Mouse (Mus musculus) thymus, postnatal 10 days (tissue): ENCODE data around the gene Heca.
"Not testable (repeated sequence)": the region's sequence is repeated elsewhere in the genome, so short reads cannot be mapped to it uniquely, and the experiment has no call there.

Experiments
- DNase-seq, 2 experiments: peaks; one replicate each; pipeline ENCODE4 v3.0.0; 2021; ENCODE audit warnings: low spot score in 2 of 2

The Heca gene

DNA sequence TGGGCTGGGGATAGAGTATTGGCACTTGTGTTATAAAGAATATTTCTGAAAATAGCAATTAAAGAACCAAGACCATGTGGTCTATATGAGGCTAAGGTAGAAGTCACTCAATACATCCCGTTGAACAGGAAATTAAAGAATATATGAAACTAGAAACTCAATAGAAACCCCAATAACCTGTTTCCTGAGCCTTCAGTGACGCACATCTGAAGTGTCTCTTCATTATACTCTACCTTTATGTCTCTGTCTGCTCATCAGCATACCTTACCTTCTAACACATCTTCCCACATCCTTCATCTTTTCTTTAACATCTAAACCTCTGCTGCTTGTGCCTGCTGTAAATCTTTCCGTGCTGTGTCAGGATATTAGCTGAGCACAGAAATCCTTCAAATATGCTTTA lies 67.8 kb downstream of the Heca start:
- no peak for DNase-seq

DNA sequence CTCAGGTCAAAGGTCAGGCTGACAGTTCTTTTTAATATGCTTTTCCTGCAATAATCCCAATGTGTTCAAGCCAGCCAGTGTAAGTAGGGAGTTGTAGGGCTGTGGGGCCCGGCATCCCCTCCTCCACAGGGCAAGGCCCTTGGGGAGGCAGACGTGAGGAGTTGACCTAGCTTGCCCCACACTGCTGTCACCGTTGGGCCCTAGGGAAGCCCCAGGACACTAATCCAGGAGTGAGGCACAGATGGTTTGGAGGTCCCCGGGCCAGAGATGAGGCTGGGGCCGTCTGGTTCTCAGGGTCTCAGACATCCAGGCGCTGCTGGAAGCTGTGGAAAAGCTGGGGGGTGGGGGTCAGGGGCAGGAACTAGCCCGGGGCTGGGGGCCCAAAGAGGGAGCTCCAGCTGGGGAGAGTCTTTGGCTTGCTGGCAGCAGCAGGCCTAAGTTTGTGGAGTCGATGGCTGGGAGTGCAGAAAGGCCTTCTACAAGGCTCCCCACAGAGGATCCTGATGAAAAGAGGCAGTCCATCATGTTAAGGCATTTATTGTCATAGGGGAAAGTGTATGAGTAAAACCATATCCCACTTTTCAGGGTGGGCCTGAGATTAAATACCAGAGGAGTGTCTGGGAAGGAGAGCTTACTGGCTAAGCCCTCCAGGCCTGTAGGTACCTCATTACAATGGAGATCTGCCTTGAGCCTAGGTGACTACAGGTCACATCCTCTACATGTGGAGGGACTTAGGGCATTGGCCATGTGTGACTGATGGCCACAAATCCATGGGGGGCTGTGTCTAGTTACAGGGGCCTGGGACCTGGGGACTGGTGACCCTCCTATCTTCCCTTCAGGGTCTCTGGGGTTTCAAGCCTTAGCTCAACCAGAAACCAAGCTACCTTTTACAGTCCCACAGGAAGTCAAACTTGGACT lies 69.6 kb downstream of the Heca start:
- DNase-seq: no peak

GRCm38 (mm10) chr10:17869822-17870662 lies 77.8 kb downstream of the Heca start:
- DNase-seq: peak; percentile 35 to 55

- DNase-seq: no peak
Observed at GRCm38 (mm10) chr10:17860701-17861480, 87.0 kb downstream of the Heca start.

DNA sequence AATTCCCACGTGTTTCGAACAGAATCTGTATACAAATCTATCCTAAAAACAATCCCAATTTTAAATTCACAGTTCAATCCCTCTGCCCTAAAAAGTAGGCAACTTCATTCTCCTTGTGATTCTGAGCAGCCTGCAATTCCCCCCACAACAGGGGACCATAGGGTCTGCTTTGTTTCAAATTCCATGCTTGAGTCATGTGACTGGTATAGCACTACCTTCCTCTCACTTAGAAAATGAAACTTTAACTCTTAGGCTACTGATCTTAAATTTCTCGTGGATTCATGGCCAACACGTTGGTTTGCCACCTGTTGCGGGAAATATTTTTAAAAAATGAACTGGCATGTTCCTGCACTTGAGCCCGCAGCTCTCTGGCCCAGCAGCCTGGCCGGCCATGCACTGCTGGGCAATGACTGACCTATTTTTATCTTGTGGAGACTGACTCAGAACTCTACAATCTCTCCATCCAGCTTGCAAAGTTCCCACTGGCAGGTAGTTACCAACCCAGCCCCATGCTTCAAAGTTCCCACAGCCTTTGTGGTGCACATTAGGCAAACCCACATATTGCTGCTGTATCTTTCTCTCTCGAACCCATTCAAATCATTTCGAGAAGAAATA lies 90.1 kb downstream of the Heca start:
- no peak for DNase-seq

- no peak for DNase-seq
Observed at GRCm38 (mm10) chr10:17844781-17845537, 102.9 kb downstream of the Heca start.

GRCm38 (mm10) chr10:17842030-17842429 lies 105.8 kb downstream of the Heca start:
- no peak for DNase-seq

GRCm38 (mm10) chr10:17836275-17836674 lies 111.6 kb downstream of the Heca start:
- no peak for DNase-seq

GRCm38 (mm10) chr10:17835031-17835430 lies 112.8 kb downstream of the Heca start:
- no peak for DNase-seq

DNA sequence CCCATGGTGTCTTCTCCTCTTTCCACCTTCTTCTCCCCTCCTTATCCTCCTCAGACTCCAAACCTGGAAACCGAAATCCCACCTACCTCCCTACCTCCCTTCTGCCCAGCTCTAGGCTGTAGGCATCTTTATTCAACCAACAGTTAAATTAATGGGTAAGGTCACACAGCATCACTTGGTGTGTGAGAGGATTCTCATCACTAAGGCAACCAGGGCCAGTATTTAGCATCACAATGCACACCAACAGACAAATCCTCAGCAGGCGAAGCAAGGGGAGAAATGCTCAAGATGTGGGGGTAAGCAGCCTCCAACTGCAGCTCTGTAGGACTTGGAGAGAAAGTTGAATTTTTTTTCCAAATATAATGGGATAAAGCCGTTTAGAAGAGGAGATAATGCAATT lies 116.8 kb downstream of the Heca start:
- no peak for DNase-seq

GRCm38 (mm10) chr10:17829205-17829604 lies 118.7 kb downstream of the Heca start:
- no peak for DNase-seq

GRCm38 (mm10) chr10:17827391-17827790 lies 120.5 kb downstream of the Heca start:
- no peak for DNase-seq

DNA sequence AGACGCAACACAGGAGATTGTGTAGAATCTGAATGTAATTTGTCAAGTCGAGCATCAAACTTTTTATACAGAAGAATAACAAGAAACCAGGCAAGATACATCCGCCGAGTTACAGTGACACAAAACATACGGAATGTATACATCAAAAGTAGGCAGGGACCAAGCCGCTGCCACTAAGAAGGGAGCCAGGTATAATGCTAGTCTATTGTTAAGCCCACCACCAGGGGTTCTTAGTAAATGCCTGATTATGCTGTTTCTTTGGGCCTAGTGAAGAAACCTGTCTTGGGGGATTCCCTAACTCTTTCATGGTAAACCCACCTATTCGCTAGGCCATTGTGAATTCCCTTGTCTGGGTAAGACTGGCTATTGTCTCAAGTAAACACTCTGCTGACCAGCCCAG lies 127.4 kb downstream of the Heca start:
- not testable (repeated sequence) for DNase-seq
